27 mouse cellular contexts compared by ENCODE assay signal in genomic region chr2:45504468-45504867, GRCm38 (mm10).
"Had no signal": no experiment of that assay in that cellular context is flagged by ENCODE, and none has a peak within 500 bp of the region (broad histone marks: within the 10 kb centered on the region; RNA-seq: fewer than 3 reads in every experiment).

No protein-coding gene starts in this region.

- H3K4me1 ChIP-seq: embryonic facial prominence, embryonic 10.5 days; embryonic facial prominence, embryonic 12.5 days; embryonic facial prominence, embryonic 13.5 days; embryonic facial prominence, embryonic 15.5 days; forebrain, embryonic 10.5 days; forebrain, embryonic 12.5 days; forebrain, embryonic 13.5 days; forebrain, embryonic 15.5 days had no signal

- H3K27me3 ChIP-seq: embryonic facial prominence, embryonic 12.5 days; embryonic facial prominence, embryonic 13.5 days; embryonic facial prominence, embryonic 15.5 days; forebrain, embryonic 12.5 days; forebrain, embryonic 13.5 days; forebrain, embryonic 15.5 days had no signal

- H3K4me3 ChIP-seq: embryonic facial prominence, embryonic 10.5 days; embryonic facial prominence, embryonic 12.5 days; embryonic facial prominence, embryonic 13.5 days; embryonic facial prominence, embryonic 15.5 days; erythroblast, embryonic 14.5 days; forebrain, embryonic 10.5 days; forebrain, embryonic 12.5 days; forebrain, embryonic 13.5 days; forebrain, embryonic 15.5 days; gastrocnemius, adult 2 months; heart, adult 2 months had no signal

- H3K9me3 ChIP-seq: embryonic facial prominence, embryonic 10.5 days; embryonic facial prominence, embryonic 12.5 days; embryonic facial prominence, embryonic 15.5 days; forebrain, embryonic 10.5 days; forebrain, embryonic 12.5 days; forebrain, embryonic 13.5 days; forebrain, embryonic 15.5 days had no signal

- H3K36me3 ChIP-seq: embryonic facial prominence, embryonic 10.5 days; embryonic facial prominence, embryonic 12.5 days; embryonic facial prominence, embryonic 13.5 days; embryonic facial prominence, embryonic 15.5 days; forebrain, embryonic 10.5 days; forebrain, embryonic 12.5 days; forebrain, embryonic 15.5 days had no signal

- ATAC-seq: forebrain, embryonic 13.5 days; forebrain, embryonic 14.5 days; forebrain, embryonic 15.5 days; forebrain, embryonic 16.5 days; forebrain, postnatal 0 days had no signal

- H3K27ac ChIP-seq: embryonic facial prominence, embryonic 10.5 days; embryonic facial prominence, embryonic 12.5 days; embryonic facial prominence, embryonic 13.5 days; embryonic facial prominence, embryonic 15.5 days; forebrain, embryonic 10.5 days; forebrain, embryonic 12.5 days; forebrain, embryonic 13.5 days; forebrain, embryonic 15.5 days; gastrocnemius, adult 2 months; heart, adult 2 months had no signal

- H3K9ac ChIP-seq: embryonic facial prominence, embryonic 12.5 days; embryonic facial prominence, embryonic 13.5 days; embryonic facial prominence, embryonic 15.5 days; forebrain, embryonic 12.5 days; forebrain, embryonic 13.5 days; forebrain, embryonic 15.5 days; forebrain, postnatal 0 days had no signal

- H3K4me2 ChIP-seq: embryonic facial prominence, embryonic 12.5 days; embryonic facial prominence, embryonic 13.5 days; embryonic facial prominence, embryonic 15.5 days; forebrain, embryonic 12.5 days; forebrain, embryonic 13.5 days; forebrain, embryonic 15.5 days had no signal

- DNase-seq: cerebellum, adult 8-10 months; cerebellum, adult 9-10 months; cerebellum, adult 9-11 months; cerebellum, postnatal 10 days; cerebellum, postnatal 14 days; cerebellum, postnatal 36 days; embryo, embryonic 11 days; forebrain, postnatal 0 days; gastrocnemius, adult 2 months; gastrocnemius, postnatal 10 days; gastrocnemius, postnatal 14 days; gastrocnemius, postnatal 25 days; gastrocnemius, postnatal 36 days; heart, adult 11 months; heart, adult 18-20 months; heart, adult 2 months had no signal
